Mouse (Mus musculus) heart, postnatal 25 days (tissue): Measurements from ENCODE around the gene Tmem52. TPM values are rescaled to one million over a fixed set of nuclear protein-coding genes. Genes with fewer than 3 reads are reported as not detected.
"Not testable (repeated sequence)": the region's sequence is repeated elsewhere in the genome, so short reads cannot be mapped to it uniquely, and the experiment has no call there.

Experiments
- DNase-seq: peaks from one replicate; pipeline ENCODE4 v3.0.0; 2022; ENCODE audit warnings: low spot score
- intact Hi-C: fragments of 180-260 bp; cut with DNase I; formaldehyde crosslinking; loops from one replicate; pipeline ENCODE4 v1.15.1; 2025
- total RNA-seq, 2 experiments: library from RNA; stranded (reverse); gene quantifications; 2 replicates each; pipeline ENCODE4 v1.2.3; 2021

The Tmem52 gene
- 1 to 10 TPM; 7.1 to 8.1 TPM for total RNA-seq

DNA sequence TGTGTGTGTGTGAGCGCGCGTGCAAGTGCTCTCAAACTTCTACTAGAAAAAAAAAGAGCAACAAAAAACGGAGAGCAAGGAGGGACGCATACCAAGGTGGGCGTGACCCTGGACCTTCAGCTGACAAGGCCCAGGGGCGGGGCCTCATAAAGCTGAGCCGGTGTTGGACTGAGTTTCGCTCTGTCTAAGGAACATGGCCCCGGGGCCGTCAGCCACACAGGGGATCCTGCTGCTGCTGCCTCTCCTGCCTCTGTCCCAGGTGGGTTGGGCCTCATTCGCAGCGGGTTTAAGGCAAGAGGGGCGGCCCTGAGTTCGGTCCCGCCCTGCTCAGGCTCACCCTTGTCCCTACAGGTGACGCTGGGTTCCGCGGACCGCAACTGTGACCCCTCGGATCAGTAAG is at the start of gene Tmem52:
Tmem52 (plus strand) TSS at position 163 of the 400 bp plus-strand sequence.
- intact Hi-C loops: no loop called here
- peak; percentile 48 for DNase-seq

DNA sequence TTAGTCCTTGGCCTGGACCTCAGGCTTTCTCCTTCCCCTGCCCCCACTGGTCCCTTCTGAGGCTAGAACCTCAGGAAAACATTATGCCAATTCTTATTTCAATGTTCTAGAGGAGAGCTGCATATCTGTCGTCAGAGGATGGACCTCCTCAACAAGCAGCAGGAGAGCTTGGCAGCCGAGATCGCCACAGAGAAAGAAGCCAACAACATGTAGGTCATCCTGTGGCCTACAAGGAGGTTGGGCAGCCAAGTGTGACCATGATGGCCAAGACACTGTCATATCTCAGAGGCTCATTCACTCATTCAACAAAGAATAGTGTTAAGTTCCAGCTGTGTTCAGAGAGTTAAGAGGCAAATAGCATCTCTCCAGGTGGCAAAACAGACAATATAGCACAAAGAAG is 48.8 kb upstream of the Tmem52 start:
- intact Hi-C loops: no loop called here
- DNase-seq: no peak

DNA sequence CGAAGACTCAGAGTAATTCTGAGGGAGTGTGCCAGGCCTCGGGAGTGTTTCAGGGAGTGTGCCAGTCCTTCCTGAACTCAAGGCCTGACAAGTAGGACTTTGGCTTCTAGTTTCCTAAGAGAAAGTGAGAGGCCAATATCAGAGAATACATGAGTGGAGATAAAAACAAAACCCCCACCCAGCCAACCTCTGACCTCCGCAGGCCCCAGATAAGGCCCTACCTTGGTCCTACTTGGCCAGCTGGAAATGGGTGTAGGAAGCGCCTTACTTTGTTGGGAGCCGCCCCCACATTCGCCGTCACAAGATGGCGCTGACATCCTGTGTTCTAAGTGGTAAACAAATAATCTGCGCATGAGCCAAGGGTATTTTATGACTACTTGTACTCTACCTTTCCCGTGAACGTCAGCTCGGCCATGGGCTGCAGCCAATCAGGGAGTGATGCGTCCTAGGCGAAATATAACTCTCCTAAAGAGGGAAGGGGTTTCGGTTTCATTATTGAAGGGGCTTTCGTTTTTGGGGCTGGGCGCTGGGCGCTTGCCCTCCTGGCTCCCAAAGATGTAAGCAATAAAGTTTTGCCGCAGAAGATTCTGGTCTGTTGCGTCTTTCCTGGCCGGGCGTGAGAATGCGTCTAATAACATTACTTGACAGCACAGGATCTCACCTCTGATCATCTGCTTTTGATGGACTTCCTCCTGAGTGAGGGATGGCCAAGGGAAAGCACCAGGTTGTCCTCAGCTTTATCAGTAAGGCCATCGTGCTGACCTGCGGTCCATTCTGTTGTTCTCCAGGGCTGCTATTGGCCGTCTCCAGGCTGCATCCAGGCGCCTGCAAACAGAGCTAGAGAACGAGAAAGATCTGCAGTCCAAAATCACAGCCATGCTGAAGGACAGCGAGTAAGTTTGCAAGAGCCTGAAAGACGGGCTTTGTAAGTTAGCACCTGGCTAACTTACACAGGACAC is 47.2 kb upstream of the Tmem52 start:
- DNase-seq, intact Hi-C loops: not testable (repeated sequence)

DNA sequence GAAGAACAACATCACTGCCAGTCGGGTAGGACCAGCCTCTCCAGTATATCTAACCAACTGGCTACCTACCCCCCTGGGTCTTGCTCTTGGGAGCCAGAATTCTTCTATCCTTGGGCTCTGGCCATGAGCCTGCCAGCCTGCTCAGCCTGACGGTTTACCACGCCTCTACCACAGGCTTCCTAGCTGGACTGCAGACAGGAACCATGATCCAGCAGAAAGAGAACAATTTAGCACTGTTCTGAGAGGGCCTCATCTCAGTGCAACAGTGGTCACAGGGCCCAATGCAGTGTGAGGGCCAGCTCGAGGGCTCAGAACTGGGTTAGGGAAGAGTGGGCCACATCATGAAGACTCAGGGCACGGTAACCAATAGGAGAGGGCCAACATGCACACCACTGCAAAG is 44.9 kb upstream of the Tmem52 start:
- intact Hi-C loops: no loop called here
- DNase-seq: no peak

DNA sequence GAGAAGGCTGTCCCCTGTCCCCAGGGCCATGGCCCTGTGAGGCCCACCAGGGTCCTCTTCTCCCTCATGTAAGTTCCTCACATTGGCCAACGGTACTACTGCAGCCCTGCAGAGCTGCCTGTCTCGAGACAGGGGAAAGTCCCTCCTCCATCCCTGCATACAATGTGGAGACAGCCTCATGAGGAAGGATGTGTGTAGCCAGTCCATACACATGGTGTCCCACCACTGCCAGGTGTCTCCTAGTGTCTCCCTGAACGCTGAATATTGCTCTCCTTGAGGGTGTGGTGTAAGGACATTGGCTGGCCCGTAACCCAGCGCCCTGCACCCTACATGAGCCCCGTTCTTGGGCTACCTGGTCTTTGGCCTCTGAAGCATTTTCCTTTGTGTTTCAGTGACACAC is 42.6 kb upstream of the Tmem52 start:
- intact Hi-C loops: no loop called here
- no peak for DNase-seq

DNA sequence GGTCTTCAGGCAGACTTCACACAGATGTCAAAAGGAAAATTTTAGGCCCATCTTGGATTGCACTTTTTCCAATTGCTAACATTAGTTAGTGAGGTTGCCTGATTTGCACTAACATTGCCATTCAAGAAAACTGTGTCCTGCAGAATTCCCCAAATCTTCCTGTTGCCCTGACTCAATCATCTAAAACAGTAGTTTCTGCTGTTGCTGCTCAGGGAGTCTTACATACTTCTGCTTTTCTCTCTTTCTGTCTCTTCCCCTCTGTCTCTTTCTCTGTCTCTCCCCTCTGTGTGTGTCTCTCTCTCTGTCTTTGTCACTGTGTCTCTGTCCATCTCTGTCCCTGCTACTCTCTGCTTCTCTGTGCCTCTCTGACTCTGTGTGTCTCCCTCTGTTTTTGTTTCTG is 40.5 kb upstream of the Tmem52 start:
- DNase-seq: no peak
- intact Hi-C loops: no loop called here

DNA sequence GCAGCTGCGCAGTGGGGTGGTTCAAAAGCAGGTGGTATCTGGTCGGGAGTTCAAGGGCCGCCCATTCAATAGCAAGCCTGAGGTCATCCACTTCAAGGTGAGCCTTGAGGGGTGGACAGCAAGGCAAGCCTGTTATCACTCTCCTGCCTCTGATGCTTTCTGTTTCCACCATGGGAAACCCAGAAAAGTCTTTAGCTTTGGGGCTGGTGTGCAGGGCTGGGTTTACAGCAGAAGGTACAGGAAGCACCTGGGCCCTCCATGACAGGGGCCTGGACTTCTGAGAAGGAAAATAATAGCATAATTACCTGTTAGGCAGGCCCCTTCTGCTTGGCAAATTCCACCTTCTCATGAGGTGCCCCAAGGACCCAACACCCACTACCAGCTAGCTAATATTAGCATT is 39.7 kb upstream of the Tmem52 start:
- intact Hi-C loops: no loop called here

DNA sequence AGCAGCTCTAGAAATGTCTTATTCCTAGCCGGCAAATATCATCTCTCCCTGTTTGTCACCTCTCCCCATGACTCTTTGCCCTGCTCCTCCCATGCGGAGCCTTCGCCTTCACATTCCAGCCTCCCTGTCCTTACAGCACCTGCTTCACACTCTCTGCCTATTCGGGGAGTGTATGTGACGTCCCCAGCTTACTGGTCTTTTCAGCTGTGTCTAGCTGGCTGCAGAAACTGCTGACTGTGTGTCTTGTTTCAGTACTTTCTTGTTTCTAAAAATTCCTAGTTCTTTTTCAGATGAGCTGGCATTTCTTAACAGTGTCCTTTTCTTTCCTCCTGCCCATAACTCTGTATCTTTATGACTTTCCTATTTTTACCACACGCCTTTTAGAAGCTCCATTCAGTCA is 36.6 kb upstream of the Tmem52 start:
- DNase-seq: no peak
- intact Hi-C loops: no loop called here

More for the DNA sequence above, 39.7 kb upstream of the Tmem52 start:
- no peak for DNase-seq

DNA sequence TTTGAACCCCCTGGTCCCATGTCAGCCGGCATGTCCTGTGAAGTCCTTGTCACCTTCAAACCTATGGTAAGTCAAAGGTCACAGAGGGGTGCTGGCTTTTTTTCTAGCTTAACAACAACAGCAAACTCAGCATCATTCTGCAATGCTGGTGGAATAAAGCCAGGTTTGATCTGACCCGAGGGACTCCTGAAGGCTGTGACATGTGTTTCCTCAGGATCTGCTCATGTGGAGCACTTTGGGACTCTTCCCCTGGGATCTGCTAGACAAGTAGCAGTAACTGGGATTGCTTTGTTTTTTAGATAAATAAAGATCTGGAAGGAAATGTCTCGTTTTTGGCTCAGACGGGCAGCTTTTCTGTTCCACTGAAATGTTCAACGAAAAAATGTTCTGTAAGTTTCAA is 34.9 kb upstream of the Tmem52 start:
- DNase-seq: no peak
- intact Hi-C loops: no loop called here

DNA sequence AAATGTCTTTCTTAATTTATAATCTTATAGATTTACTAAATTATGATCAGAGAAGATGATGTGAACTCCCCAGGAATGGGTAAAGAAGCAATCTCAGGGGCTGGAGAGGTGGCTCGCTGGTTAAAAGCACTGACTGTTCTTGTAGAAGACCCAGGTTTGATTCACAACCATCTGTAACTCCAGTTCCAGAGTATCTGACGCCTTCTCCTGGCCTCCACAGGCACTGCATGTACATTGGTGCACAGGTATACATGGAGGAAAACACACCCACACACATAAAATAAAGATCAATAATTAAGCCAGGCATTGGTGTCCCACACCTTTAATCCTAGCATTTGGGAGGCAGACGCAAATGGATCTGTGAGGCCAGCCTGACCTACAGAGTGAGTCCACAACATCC is 26.1 kb upstream of the Tmem52 start:
- intact Hi-C loops: no loop called here
- no peak for DNase-seq

DNA sequence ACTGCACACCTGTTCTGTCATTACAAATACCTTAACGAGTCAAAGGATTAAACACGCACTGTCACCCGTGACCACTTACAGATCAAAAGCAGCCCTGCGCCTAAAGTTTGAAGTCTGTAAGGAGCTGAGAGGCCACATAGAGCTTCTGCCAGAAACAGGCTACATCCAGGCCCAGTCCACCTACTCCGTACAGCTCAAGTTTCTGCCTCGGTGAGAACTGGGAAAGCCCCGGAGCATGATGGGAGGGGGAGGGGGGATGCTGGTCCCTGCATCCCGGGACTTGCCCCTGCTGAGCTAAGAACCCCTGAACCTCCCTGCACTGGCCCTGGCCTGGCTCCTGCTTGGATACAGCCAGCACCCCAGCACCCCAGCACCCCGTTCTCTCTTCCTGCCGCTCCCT is 17.3 kb upstream of the Tmem52 start:
- intact Hi-C loops: no loop called here

DNA sequence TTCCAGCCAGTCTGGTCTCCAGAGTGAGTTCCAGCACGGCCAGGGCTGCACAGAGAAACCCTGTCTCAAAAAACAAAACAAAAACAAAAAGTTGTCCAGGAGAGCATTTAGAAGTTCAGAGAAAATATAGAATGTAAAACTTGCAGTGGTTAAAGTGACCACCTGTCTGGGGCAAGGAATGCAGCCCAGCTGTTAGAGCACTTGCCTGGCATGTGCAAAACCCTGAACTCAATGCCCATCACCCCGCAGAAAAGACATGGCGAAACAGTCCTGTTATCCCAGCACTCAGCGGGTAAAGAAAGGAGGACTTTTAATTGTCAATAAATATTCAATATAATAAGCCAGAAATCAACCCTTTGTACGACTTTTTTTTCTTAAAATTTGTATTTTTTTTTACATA is 10.3 kb upstream of the Tmem52 start:
- intact Hi-C loops: no loop called here
- no peak for DNase-seq

More for the DNA sequence above, 17.3 kb upstream of the Tmem52 start:
- no peak for DNase-seq

DNA sequence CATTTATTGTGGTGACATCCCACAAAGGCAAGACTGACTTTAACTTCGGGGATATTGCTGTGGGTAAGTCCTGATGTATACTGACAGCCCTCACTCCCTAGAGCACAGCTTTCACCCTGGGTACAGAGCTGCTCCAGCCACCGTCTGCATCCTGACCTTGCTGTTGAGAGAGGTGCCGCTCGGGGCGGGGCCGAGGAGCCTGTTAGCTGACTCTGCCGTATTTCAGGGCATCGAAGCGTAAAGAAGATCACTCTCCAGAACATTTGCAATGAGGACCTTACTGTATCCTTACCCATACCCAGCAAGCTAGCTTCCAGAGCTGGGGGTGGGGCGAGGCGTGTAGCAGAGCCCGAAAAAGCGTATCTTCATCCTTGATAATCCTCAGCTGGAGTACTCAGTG is 5.9 kb upstream of the Tmem52 start:
- DNase-seq: no peak
- intact Hi-C loops: no loop called here

DNA sequence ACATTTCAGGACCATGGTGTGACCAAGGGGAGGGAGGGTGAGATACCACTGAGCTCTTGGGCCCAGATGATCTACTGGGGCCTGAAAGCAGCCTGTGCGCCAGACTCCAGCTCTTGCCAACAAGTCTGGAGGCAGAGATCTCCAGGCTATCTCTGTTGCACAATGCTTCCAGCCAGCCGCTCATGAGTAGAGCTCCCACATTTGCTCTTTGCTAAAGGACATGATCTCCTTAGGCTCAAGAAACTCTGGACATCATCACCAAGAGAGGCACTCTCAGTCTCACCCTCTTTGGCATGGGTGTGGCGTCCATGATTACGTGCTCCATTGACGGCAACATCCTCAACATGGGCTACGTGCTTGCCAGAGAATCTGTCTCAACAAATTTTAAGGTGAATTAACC is 5.3 kb upstream of the Tmem52 start:
- DNase-seq: no peak
- intact Hi-C loops: no loop called here

DNA sequence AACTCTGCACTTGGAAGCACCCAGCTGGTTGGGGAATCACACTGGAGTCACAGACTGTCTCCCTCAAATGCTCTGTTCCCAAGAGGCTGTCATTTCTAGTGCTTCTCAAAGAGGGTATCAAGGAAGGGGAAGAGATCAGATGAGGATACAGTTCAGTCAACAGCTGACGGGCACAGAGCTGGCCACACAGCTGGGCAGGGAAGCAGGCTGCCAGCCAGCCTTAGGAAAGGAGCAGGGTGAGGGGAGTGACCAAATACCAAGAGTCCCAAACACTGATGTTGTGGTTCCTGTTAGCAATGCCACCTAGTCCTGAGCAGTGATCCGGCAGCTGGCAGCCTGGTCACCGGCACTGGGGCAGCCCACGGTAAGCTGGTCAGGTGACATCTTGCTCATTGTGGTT is 4.9 kb upstream of the Tmem52 start:
- intact Hi-C loops: no loop called here

DNA sequence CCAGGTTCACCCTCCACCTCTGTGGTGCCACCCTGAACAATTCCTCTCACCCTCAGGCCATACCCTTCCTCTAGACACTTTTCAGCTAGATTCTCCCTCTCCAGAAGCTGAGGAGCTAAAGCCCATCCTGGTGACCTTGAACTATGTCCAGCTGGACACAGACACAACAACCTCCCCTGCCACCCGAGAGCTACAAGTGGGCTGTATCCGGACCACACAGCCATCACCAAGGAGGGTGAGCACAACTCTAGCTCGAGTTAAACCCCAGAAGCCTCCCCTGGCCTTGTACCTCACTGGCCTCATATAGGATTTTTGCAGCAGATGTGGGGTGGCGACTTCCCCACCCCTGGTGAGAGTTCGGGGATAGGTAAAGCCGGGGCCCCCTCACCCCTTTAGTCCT is 3.3 kb upstream of the Tmem52 start:
- intact Hi-C loops: no loop called here
- no peak for DNase-seq

More for the DNA sequence above, 4.9 kb upstream of the Tmem52 start:
- DNase-seq: no peak

DNA sequence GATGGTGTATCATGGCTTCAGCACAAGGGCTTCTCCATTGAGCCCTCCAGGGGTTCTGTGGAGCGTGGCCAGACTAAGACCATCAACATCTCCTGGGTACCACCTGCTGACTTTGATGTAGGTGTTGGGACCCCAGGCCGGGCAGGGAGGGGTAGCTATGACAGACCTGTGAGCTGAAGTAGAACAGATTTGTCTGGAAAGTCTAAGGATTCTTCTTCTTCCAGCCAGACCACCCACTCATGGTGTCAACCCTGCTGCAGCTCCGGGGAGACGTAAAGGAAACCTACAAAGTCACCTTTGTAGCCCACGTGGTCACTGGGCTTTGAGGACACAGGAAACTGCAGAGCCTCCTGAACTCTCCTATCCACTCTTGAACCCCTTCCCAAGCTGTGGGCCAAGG is 2.8 kb upstream of the Tmem52 start:
- intact Hi-C loops: no loop called here
- no peak for DNase-seq

DNA sequence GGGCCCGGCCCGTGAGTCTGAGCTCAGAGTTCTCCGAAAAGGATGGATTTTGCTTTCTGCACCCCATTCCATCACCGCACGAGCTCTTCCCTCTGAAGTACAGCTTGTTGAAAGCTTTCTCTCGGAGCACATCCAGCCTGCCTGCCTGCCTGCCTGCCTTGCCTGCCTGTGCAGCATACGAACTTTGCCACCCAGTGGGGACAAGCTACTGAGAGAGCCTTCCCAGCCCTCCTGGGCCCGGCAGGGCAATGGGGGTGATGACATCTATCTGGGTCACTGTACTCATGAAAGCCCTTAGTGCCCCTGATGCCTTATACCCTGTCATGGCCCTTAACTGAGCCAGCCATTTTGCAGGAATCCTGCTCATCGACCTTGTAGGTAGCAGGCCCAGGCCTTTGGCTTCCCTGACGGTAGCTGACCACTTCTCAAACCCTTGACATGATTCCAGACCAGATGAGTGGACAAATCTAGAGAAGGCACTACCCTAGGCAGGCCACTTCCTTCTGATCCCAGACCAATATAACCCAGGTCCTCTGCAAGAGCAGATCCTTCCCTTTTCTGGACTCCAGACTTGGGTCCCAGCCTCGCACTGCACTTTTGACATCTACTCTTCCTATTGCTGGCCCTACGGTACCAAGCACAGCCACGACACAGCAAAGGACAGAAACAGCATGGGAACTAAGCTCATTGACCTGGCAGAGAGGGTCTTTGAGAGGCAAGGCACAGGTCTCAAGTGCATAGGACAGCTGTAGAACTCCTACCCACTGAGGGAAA is 1.5 kb upstream of the Tmem52 start:
- DNase-seq: no peak
- intact Hi-C loops: no loop called here

DNA sequence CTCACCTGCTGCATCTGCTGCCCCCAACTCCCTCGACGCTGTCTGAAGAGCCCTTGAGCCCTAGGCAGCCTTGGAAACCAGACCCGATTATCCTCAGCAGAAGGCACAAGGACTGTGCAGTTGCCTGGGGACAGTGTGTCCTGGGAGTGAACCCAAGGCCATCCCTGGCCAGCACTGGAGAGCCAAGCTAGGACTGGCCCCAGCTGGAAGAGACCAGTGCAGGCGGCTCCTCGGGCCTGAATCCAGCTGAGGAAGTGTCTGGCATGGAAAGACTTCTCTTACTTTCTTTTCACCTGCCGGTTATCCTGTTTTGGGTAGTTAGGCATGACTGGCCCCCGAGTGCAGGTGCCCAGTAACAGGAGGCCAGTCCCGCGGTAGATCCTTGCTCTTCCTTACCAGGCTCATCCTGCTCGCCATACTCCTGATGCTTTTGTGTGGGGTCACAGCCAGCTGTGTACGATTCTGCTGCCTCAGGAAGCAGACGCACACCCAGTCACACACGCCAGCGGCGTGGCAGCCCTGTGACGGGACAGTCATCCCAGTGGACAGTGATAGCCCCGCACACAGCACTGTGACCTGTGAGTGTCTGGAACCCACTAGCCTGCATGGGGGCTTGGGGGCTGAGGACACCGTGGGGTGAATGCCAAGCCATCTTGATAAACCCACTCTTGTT is 812 bp downstream of the Tmem52 start:
- intact Hi-C loops: no loop called here
- peak; percentile 74 for DNase-seq

DNA sequence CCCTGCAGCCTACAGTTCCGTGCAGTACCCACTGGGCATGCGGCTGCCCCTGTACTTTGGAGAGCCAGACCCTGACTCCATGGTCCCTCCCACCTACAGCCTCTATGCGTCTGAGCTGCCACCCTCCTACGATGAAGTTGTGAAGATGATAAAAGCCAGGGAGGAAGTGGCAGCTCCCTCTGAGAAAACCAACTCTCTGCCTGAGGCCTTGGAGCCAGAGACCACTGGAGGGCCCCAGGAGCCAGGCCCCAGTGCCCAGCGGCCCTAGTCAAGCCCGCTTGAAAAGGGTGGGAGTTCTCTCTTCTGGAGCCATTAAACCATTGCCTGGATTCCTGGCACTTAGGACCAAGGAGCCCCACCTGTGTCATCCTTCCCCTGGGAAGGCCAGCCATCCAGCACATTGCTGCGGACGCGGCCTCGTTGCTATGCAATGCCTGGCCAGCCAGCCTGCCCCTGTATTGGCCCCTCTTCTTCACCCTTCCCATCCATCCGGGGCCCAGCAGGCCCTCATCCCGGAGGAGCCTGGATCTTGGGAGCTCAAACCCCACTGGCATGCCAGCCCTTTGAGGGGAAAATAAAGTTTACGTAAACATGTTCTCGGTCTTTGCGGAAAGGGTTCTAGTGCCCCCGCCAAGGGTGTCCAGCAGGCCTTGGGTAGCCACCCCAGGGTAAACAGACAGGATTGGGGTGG is 1.5 kb downstream of the Tmem52 start:
- intact Hi-C loops: no loop called here
- DNase-seq: no peak
